32 mouse cellular contexts compared by ENCODE assay signal in genomic region chr1:164251438-164251837, GRCm38 (mm10). TPM values are rescaled to one million over a fixed set of nuclear protein-coding genes. Genes with fewer than 3 reads are reported as not detected.
DNase-seq lines count a peak whose midpoint lies in the region; ATAC-seq and TF ChIP-seq lines count a peak whose summit lies in the region.
"Had no signal": no experiment of that assay in that cellular context is flagged by ENCODE, and none has a peak within 500 bp of the region (broad histone marks: within the 10 kb centered on the region; RNA-seq: fewer than 3 reads in every experiment).

No protein-coding gene starts in this region.

- H3K4me3 ChIP-seq in liver, adult 2 months (ENCODE audit: insufficient read depth, low read depth, low read length): peak overlapping the region; percentile 90
- no peak overlapping the region for H3K4me3 ChIP-seq in liver, embryonic 11.5 days (ENCODE audit: low read depth, low read length)
- peak overlapping the region in 1 of 2 experiments; percentile 91; a peak in 2 of 4 replicates for H3K4me3 ChIP-seq in liver, embryonic 14.5 days (ENCODE audit: insufficient read depth in 1 of 2, low read depth in 2 of 2, low read length in 2 of 2)
- H3K4me3 ChIP-seq in stomach, embryonic 16.5 days (replicated peaks; ENCODE audit: low read length): no peak overlapping the region
- H3K4me3 ChIP-seq in hindbrain, embryonic 12.5 days: no peak overlapping the region
- H3K4me3 ChIP-seq: embryonic facial prominence, embryonic 15.5 days; forebrain, embryonic 12.5 days; hindbrain, embryonic 10.5 days; midbrain, embryonic 12.5 days; neural tube, embryonic 15.5 days had no signal

- H3K27me3 ChIP-seq in liver, adult 2 months (ENCODE audit: control insufficient read depth, insufficient read depth, low read length): no peaks in the 10 kb centered on the region
- no peaks in the 10 kb centered on the region for H3K27me3 ChIP-seq in liver, embryonic 11.5 days (replicated peaks; ENCODE audit: control insufficient read depth, insufficient read depth, low read length)
- no peaks in the 10 kb centered on the region for H3K27me3 ChIP-seq in liver, embryonic 14.5 days (ENCODE audit: control insufficient read depth, insufficient read depth, low read length)
- no peaks in the 10 kb centered on the region for H3K27me3 ChIP-seq in stomach, embryonic 16.5 days (ENCODE audit: control insufficient read depth, insufficient read depth, low read length)
- H3K27me3 ChIP-seq in hindbrain, embryonic 12.5 days: no peaks in the 10 kb centered on the region; the same call in 1 of the 2 replicates
- H3K27me3 ChIP-seq: embryonic facial prominence, embryonic 15.5 days; neural tube, embryonic 15.5 days; stomach, embryonic 15.5 days had no signal

- no peak for TF ChIP-seq POLR2A in liver, adult 2 months (IDR thresholded peaks at IDR 0.05; ENCODE audit: extremely low read depth, insufficient read depth, low read length)

- H3K9me3 ChIP-seq in liver, embryonic 11.5 days (ENCODE audit: control insufficient read depth, low read length): no peaks in the 10 kb centered on the region
- H3K9me3 ChIP-seq in liver, embryonic 14.5 days (ENCODE audit: control insufficient read depth, low read length): no peaks in the 10 kb centered on the region
- no peaks in the 10 kb centered on the region for H3K9me3 ChIP-seq in stomach, embryonic 16.5 days (replicated peaks; ENCODE audit: control insufficient read depth, low read length)
- H3K9me3 ChIP-seq in hindbrain, embryonic 12.5 days (replicated peaks): no peaks in the 10 kb centered on the region
- H3K9me3 ChIP-seq: embryonic facial prominence, embryonic 10.5 days; embryonic facial prominence, embryonic 15.5 days; forebrain, embryonic 12.5 days; G1E; hindbrain, embryonic 10.5 days; limb, embryonic 13.5 days; midbrain, embryonic 12.5 days; neural tube, embryonic 15.5 days; stomach, embryonic 15.5 days had no signal

- H3K4me2 ChIP-seq in liver, embryonic 11.5 days: peak overlapping the region; percentile 74
- peak overlapping the region; percentile 91 for H3K4me2 ChIP-seq in liver, embryonic 14.5 days (ENCODE audit: low read depth)
- peak overlapping the region; percentile 75; the same call in 1 of the 2 replicates for H3K4me2 ChIP-seq in stomach, embryonic 16.5 days (ENCODE audit: low read depth, low read length)
- no peak overlapping the region for H3K4me2 ChIP-seq in hindbrain, embryonic 12.5 days (replicated peaks)
- H3K4me2 ChIP-seq: embryonic facial prominence, embryonic 15.5 days; forebrain, embryonic 12.5 days had no signal

- no peak for ATAC-seq in liver, embryonic 11.5 days (replicated peaks; ENCODE audit: low FRiP score)
- ATAC-seq in liver, embryonic 14.5 days (ENCODE audit: insufficient read depth): no peak
- ATAC-seq in stomach, embryonic 16.5 days (ENCODE audit: insufficient read depth, low FRiP score): no peak
- no peak for ATAC-seq in hindbrain, embryonic 12.5 days (ENCODE audit: low FRiP score)
- ATAC-seq: hindbrain, postnatal 0 days; intestine, embryonic 16.5 days had no signal

- peaks cover 5% of the 10 kb centered on the region; the same call in 1 of the 2 replicates for H3K36me3 ChIP-seq in liver, adult 2 months (ENCODE audit: control insufficient read depth, insufficient read depth, low read length)
- H3K36me3 ChIP-seq in liver, embryonic 11.5 days (ENCODE audit: control insufficient read depth, insufficient read depth, low read length): no peaks in the 10 kb centered on the region
- no peaks in the 10 kb centered on the region for H3K36me3 ChIP-seq in liver, embryonic 14.5 days (replicated peaks; ENCODE audit: control insufficient read depth, insufficient read depth, low read depth)
- no peaks in the 10 kb centered on the region for H3K36me3 ChIP-seq in stomach, embryonic 16.5 days (ENCODE audit: control insufficient read depth, insufficient read depth, low read length)
- H3K36me3 ChIP-seq in hindbrain, embryonic 12.5 days: no peaks in the 10 kb centered on the region
- H3K36me3 ChIP-seq: embryonic facial prominence, embryonic 10.5 days; embryonic facial prominence, embryonic 15.5 days; forebrain, embryonic 12.5 days; hindbrain, embryonic 10.5 days; limb, embryonic 13.5 days; midbrain, embryonic 12.5 days; neural tube, embryonic 15.5 days; stomach, embryonic 15.5 days had no signal

- TF ChIP-seq EP300 in liver, embryonic 14.5 days (IDR thresholded peaks at IDR 0.05; ENCODE audit: low read depth): no peak

- no peak for TF ChIP-seq CTCF in liver, adult 2 months (IDR thresholded peaks at IDR 0.05; ENCODE audit: low read depth, low read length)
- TF ChIP-seq CTCF in liver, embryonic 14.5 days (IDR thresholded peaks at IDR 0.05; ENCODE audit: low read depth): no peak

- H3K27ac ChIP-seq in liver, adult 2 months (replicated peaks; ENCODE audit: insufficient read depth, low read depth, low read length): peak overlapping the region; percentile 94
- no peak overlapping the region for H3K27ac ChIP-seq in liver, embryonic 11.5 days (ENCODE audit: low read depth, low read length)
- no peak overlapping the region for H3K27ac ChIP-seq in liver, embryonic 14.5 days
- H3K27ac ChIP-seq in stomach, embryonic 16.5 days (ENCODE audit: low read length): no peak overlapping the region
- no peak overlapping the region for H3K27ac ChIP-seq in hindbrain, embryonic 12.5 days
- H3K27ac ChIP-seq: embryonic facial prominence, embryonic 10.5 days; embryonic facial prominence, embryonic 15.5 days; forebrain, embryonic 12.5 days; hindbrain, embryonic 10.5 days; hindbrain, postnatal 0 days; limb, embryonic 13.5 days; midbrain, embryonic 12.5 days; neural tube, embryonic 15.5 days had no signal

- H3K9ac ChIP-seq in liver, adult 2 months (ENCODE audit: low read depth, low read length): peak overlapping the region; percentile 73
- H3K9ac ChIP-seq in liver, embryonic 11.5 days (ENCODE audit: low read depth, low read length): no peak overlapping the region
- no peak overlapping the region for H3K9ac ChIP-seq in liver, embryonic 14.5 days (replicated peaks)
- H3K9ac ChIP-seq in stomach, embryonic 16.5 days (ENCODE audit: low read length): no peak overlapping the region
- H3K9ac ChIP-seq in hindbrain, embryonic 12.5 days: no peak overlapping the region
- H3K9ac ChIP-seq: embryonic facial prominence, embryonic 15.5 days; limb, embryonic 13.5 days; lung, embryonic 14.5 days; midbrain, embryonic 12.5 days; neural tube, embryonic 15.5 days; stomach, embryonic 15.5 days had no signal

- peaks cover 8% of the 10 kb centered on the region for H3K4me1 ChIP-seq in liver, adult 2 months (ENCODE audit: control insufficient read depth, insufficient read depth, low read length)
- peaks cover 27% of the 10 kb centered on the region for H3K4me1 ChIP-seq in liver, embryonic 11.5 days (replicated peaks; ENCODE audit: control insufficient read depth, insufficient read depth, low read length)
- peaks cover 28 to 31% of the 10 kb centered on the region in 2 experiments for H3K4me1 ChIP-seq in liver, embryonic 14.5 days (replicated peaks; ENCODE audit: control insufficient read depth in 2 of 2, insufficient read depth in 2 of 2, low read length in 1 of 2)
- peaks cover 16% of the 10 kb centered on the region for H3K4me1 ChIP-seq in stomach, embryonic 16.5 days (ENCODE audit: control insufficient read depth, insufficient read depth, low read length)
- H3K4me1 ChIP-seq in hindbrain, embryonic 12.5 days: peaks cover 23% of the 10 kb centered on the region

- peak; percentile 83 for DNase-seq in liver, adult 2 months (ENCODE audit: extremely low read depth, low read depth, low spot score)
- no peak for DNase-seq in liver
- DNase-seq in liver, embryonic 11.5 days (ENCODE audit: low spot score): no peak
- no peak for DNase-seq in liver, embryonic 14.5 days (ENCODE audit: low read depth in 3 of 3, low spot score in 3 of 3)
- no peak for DNase-seq in thymus, adult 18-20 months
- DNase-seq: adrenal gland, adult 8-10 months; B cell, adult 2 months; cerebellum, adult 2 months; cerebellum, postnatal 14 days; heart, postnatal 14 days; kidney, adult 8-10 months; kidney, postnatal 10 days; layer of hippocampus, adult 9-11 months; lung, embryonic 14.5 days; lung, postnatal 14 days; retina, postnatal 1 day; right cerebral cortex, postnatal 25 days; thymus, adult 2 months; thymus, postnatal 4 days had no signal

- WGBS in liver, adult 2 months: 24% methylated on average over 1 of the region's 1 CpGs
- WGBS in liver, embryonic 11.5 days: 81% methylated on average over 1 of the region's 1 CpGs
- WGBS in liver, embryonic 14.5 days (ENCODE audit: insufficient replicate concordance): 48% methylated on average over 1 of the region's 1 CpGs
- 92% methylated on average over 1 of the region's 1 CpGs for WGBS in stomach, embryonic 16.5 days
- 90% methylated on average over 1 of the region's 1 CpGs for WGBS in hindbrain, embryonic 12.5 days

- peaks cover 33% of the 10 kb centered on the region; the same call in 1 of the 2 replicates for H3K79me2 ChIP-seq in liver, adult 2 months (ENCODE audit: control insufficient read depth, insufficient read depth, low read length)

RNA-seq across cellular contexts. Expression of gene Slc19a2, which starts 2.6 kb away (rescaled TPM):
- total RNA-seq in liver, adult 2 months (2014; rRNA removed): 96.1 and 121 TPM in 2 replicates
- polyA plus RNA-seq in liver, adult 2 months (2012; rRNA removed): 84.5 and 86.9 TPM in 2 replicates
- 26.6 and 31.0 TPM in 2 replicates for polyA plus RNA-seq in liver, embryonic 11.5 days (2014; fragmentation: Nextera tagmentation; extraction: Ambion mirVana)
- 12.8 and 13.0 TPM in 2 replicates for polyA plus RNA-seq in liver, embryonic 14.5 days (2012; rRNA removed)
- polyA plus RNA-seq in liver, embryonic 14.5 days (2014; fragmentation: Nextera tagmentation; extraction: Ambion mirVana): 19.6 and 19.8 TPM in 2 replicates
- polyA plus RNA-seq in stomach, embryonic 16.5 days (2015; fragmentation: Nextera tagmentation; extraction: Ambion mirVana): 15.3 and 15.9 TPM in 2 replicates
- 10.0 and 10.1 TPM in 2 replicates for polyA plus RNA-seq in hindbrain, embryonic 12.5 days (2016; fragmentation: Nextera tagmentation; extraction: Ambion mirVana)

RNA-seq across cellular contexts. Expression of gene Ccdc181, which starts 23.9 kb away (rescaled TPM):
- 2.5 and 3.9 TPM in 2 replicates for total RNA-seq in liver, adult 2 months (2014; rRNA removed)
- polyA plus RNA-seq in liver, adult 2 months (2012; rRNA removed): 0.91 and 1.1 TPM in 2 replicates
- polyA plus RNA-seq in liver, embryonic 11.5 days (2014; fragmentation: Nextera tagmentation; extraction: Ambion mirVana): 7.1 and 9.4 TPM in 2 replicates
- 0.80 and 1.8 TPM in 2 replicates for polyA plus RNA-seq in liver, embryonic 14.5 days (2012; rRNA removed)
- polyA plus RNA-seq in liver, embryonic 14.5 days (2014; fragmentation: Nextera tagmentation; extraction: Ambion mirVana): 2.3 and 3.7 TPM in 2 replicates
- polyA plus RNA-seq in stomach, embryonic 16.5 days (2015; fragmentation: Nextera tagmentation; extraction: Ambion mirVana): 10.8 and 11.5 TPM in 2 replicates
- polyA plus RNA-seq in hindbrain, embryonic 12.5 days (2016; fragmentation: Nextera tagmentation; extraction: Ambion mirVana): 15.3 and 19.2 TPM in 2 replicates

RNA-seq across cellular contexts. Expression of gene Nme7, which starts 52.5 kb away (rescaled TPM):
- 12.8 and 17.1 TPM in 2 replicates for total RNA-seq in liver, adult 2 months (2014; rRNA removed)
- 2.4 and 3.4 TPM in 2 replicates for polyA plus RNA-seq in liver, adult 2 months (2012; rRNA removed)
- polyA plus RNA-seq in liver, embryonic 11.5 days (2014; fragmentation: Nextera tagmentation; extraction: Ambion mirVana): 20.9 and 22.0 TPM in 2 replicates
- 4.2 and 6.4 TPM in 2 replicates for polyA plus RNA-seq in liver, embryonic 14.5 days (2012; rRNA removed)
- 9.0 and 13.0 TPM in 2 replicates for polyA plus RNA-seq in liver, embryonic 14.5 days (2014; fragmentation: Nextera tagmentation; extraction: Ambion mirVana)
- 30.3 and 33.8 TPM in 2 replicates for polyA plus RNA-seq in stomach, embryonic 16.5 days (2015; fragmentation: Nextera tagmentation; extraction: Ambion mirVana)
- 29.8 and 32.0 TPM in 2 replicates for polyA plus RNA-seq in hindbrain, embryonic 12.5 days (2016; fragmentation: Nextera tagmentation; extraction: Ambion mirVana)

RNA-seq across cellular contexts. Expression of gene Blzf1, which starts 55.9 kb away (rescaled TPM):
- total RNA-seq in liver, adult 2 months (2014; rRNA removed): 6.8 and 7.6 TPM in 2 replicates
- 1.9 and 2.0 TPM in 2 replicates for polyA plus RNA-seq in liver, adult 2 months (2012; rRNA removed)
- 19.7 and 22.3 TPM in 2 replicates for polyA plus RNA-seq in liver, embryonic 11.5 days (2014; fragmentation: Nextera tagmentation; extraction: Ambion mirVana)
- polyA plus RNA-seq in liver, embryonic 14.5 days (2012; rRNA removed): 2.3 and 4.1 TPM in 2 replicates
- 8.5 and 9.9 TPM in 2 replicates for polyA plus RNA-seq in liver, embryonic 14.5 days (2014; fragmentation: Nextera tagmentation; extraction: Ambion mirVana)
- polyA plus RNA-seq in stomach, embryonic 16.5 days (2015; fragmentation: Nextera tagmentation; extraction: Ambion mirVana): 34.3 and 39.2 TPM in 2 replicates
- polyA plus RNA-seq in hindbrain, embryonic 12.5 days (2016; fragmentation: Nextera tagmentation; extraction: Ambion mirVana): 31.0 and 31.3 TPM in 2 replicates
